Mouse (Mus musculus) testis, adult 2 months (tissue): ENCODE data around the gene Rexo1. TPM values are rescaled to one million over a fixed set of nuclear protein-coding genes. Genes with fewer than 3 reads are reported as not detected.
"Not testable (repeated sequence)": the region's sequence is repeated elsewhere in the genome, so short reads cannot be mapped to it uniquely, and the experiment has no call there.

Experiments
- H3K27ac ChIP-seq: fragments of 200-500 bp; 2 replicates; pipeline ENCODE4 v1.5.1; 2012; ENCODE audit warnings: low read depth, low read length; ENCODE audit not compliant: control insufficient read depth, insufficient read depth
- H3K27me3 ChIP-seq: fragments of 200-500 bp; 2 replicates; pipeline ENCODE4 v1.6.1; 2012; ENCODE audit warnings: mild to moderate bottlenecking, low read length, moderate library complexity; ENCODE audit not compliant: control insufficient read depth, insufficient read depth
- H3K36me3 ChIP-seq: fragments of 200-500 bp; 2 replicates; pipeline ENCODE4 v1.6.1; 2012; ENCODE audit warnings: mild to moderate bottlenecking, low read length; ENCODE audit not compliant: control insufficient read depth, insufficient read depth
- H3K4me1 ChIP-seq: fragments of 200-500 bp; 2 replicates; pipeline ENCODE4 v1.6.1; 2012; ENCODE audit warnings: low read length; ENCODE audit not compliant: control insufficient read depth, insufficient read depth
- H3K4me3 ChIP-seq: fragments of 200-500 bp; 2 replicates; pipeline ENCODE4 v1.5.1; 2012; ENCODE audit warnings: low read depth, mild to moderate bottlenecking, low read length, moderate library complexity, mixed read lengths; ENCODE audit not compliant: control insufficient read depth
- CTCF ChIP-seq: fragments of 200-500 bp; IDR thresholded peaks from 2 replicates; pipeline ENCODE4 v1.5.1; 2012; ENCODE audit warnings: low read depth, mild to moderate bottlenecking, inconsistent platforms, low read length, moderate library complexity; ENCODE audit not compliant: control insufficient read depth, insufficient read depth, insufficient replicate concordance
- POLR2A ChIP-seq: fragments of 200-500 bp; IDR thresholded peaks from 2 replicates; pipeline ENCODE4 v1.6.1; 2012; ENCODE audit warnings: low read depth, mild to moderate bottlenecking, inconsistent platforms, low read length, moderate library complexity; ENCODE audit not compliant: control insufficient read depth
- polyA plus RNA-seq: library from polyadenylated mRNA; depleted of rRNA; stranded (reverse); fragments of >200 nt; gene quantifications from 2 replicates; pipeline ENCODE4 v1.2.3, GENCODE M21; 2012; rRNA removed

The Rexo1 gene
- 201 and 214 TPM in 2 replicates for polyA plus RNA-seq

DNA sequence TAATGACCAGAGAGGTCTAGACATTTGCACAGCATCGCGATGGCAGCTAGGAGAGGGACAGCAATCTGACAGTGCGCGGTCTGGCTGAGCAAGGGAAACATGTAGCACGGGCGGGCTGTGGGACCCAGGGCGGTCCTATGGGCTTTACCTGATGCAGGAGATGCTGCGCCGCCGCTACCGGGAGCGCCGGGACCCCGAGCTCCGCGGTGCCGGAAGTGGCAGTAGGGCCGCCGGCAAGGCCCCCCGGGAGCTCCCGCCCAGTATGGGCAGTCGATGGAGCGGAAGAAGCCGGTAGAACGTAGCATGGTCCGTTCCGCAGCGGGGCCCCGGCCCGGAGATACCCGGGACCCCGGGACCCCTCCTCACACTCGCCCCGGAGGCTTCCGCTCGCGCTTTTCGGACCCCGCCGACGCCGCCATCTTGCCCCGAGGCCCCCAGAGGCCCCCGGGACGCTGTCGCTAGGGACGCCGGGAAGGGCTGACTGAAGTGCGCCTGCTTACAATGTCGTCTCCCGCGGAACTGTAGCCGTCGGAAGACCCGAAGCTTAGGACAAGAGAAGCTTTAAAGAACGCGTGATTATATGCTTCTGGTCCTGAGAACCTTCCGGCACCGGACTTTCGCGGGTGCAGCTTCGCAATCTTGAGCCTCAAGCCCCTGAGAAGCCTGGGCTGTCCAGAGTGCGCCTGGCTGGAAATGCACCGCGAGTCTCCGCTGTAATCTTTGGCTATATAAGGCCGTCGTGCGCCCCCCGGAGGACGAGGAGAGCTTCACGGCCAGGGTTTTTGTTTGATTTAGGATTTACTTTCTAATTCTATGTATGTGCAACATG is at the start of gene Rexo1:
Gene Rexo1, minus strand, starts transcription at position 445 of the 829 bp plus-strand sequence.
- peak; percentile 38 for TF ChIP-seq POLR2A
- TF ChIP-seq CTCF, result peak; percentile 51; the same call in 1 of the 2 replicates
- H3K36me3 ChIP-seq, result no peaks in the 10 kb centered on the region
- H3K4me1 ChIP-seq, result peaks cover 26% of the 10 kb centered on the region

DNA sequence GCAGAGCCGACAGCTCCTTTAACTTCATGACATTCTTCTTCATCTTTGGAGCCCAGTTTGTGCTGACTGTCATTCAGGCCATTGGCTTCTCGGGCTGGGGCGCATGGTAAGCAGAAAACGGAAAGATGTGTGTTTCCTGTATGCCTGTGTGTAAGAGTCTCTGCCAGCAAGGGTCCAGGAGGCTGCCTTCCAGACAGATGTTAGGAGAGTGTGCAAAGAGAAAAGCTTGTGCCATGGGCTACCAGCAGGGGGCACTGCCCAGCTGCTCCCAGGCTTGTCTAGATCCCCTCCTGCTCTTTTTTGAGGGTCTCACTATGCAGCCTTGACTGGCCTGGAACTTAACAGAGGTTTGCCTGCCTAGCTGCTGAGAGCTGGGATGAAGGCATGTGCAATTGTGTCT is 49.7 kb upstream of the Rexo1 start:
- no peak overlapping the region for H3K4me3 ChIP-seq
- no peaks in the 10 kb centered on the region; the same call in 1 of the 2 replicates for H3K36me3 ChIP-seq
- H3K4me1 ChIP-seq, result no peaks in the 10 kb centered on the region
- TF ChIP-seq POLR2A (no peak), CTCF (peak; percentile 59; the same call in 1 of the 2 replicates)
- no peak overlapping the region for H3K27ac ChIP-seq
- no peaks in the 10 kb centered on the region for H3K27me3 ChIP-seq

More for the DNA sequence above, at the start of gene Rexo1:
- H3K27ac ChIP-seq, result peak within 1 kb of the TSS; percentile 91
- peak within 1 kb of the TSS; percentile 99 for H3K4me3 ChIP-seq
- no peaks in the 10 kb centered on the region for H3K27me3 ChIP-seq

DNA sequence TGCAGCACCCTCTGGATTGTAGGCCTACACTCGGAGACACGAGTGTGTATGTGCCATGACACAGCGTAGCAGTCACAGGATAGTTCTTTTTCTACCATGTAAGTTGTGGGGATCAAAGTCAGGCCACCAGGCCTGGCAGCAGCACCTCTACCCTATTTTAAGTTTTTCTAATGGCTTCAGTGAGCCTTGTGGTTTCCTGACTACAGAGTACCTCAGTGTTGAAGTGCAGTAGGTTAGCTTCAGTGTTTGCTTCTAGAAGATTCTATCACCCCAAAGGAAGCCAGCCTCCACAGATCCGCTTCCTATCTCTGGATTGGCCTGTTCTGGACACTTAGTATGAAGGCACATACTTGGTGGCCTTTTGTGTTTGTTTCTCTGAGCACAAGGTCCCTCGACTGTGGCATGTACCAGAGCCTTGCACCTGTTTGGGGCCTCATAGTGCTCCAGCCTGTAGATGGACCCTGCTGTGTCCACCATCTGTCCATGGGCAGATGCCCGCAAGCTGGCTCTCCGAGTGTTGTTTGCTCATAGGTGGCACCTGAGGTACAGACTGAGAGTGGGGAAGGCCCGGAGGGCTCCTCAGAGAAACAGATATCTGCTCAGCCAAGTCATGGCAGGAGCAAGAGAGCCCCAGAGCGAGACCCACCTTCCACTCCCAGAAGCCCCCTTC is 48.9 kb upstream of the Rexo1 start:
- Histone ChIP-seq H3K4me1 (no peaks in the 10 kb centered on the region), H3K4me3 (no peak overlapping the region), H3K27me3 (no peaks in the 10 kb centered on the region), H3K36me3 (no peaks in the 10 kb centered on the region; the same call in 1 of the 2 replicates), H3K27ac (no peak overlapping the region)
- no peak for TF ChIP-seq CTCF
- no peak for TF ChIP-seq POLR2A

DNA sequence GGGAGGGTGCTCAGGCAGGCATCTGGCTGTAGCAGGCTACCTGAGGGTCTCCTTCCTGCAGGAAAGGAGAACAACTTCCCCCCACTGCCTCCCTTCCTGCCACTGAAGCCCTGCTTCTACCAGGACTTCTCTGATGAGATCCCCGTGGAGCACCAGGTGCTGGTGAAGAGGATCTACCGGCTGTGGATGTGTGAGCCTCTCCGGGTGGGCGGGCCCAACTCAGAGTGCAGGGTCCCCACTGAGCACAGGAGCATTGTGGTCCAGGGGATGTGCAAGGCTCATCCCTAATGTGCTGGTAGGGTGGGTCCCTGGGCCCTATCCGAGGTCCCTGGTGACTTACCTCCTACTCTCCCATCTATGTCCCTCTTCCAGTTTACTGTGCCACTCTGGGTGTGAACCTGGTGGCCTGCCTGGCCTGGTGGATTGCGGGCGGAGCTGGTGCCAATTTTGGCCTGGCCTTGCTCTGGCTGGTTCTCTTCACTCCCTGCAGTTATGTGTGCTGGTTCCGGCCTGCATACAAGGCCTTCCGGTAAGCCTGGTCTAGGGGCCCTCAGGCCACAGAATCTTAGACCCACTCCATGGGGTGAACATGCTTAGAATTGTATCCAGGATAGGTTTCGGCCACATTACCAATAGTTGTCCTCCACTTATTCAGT is 48.0 kb upstream of the Rexo1 start:
- H3K27me3 ChIP-seq, result no peaks in the 10 kb centered on the region
- H3K4me3 ChIP-seq, result no peak overlapping the region
- TF ChIP-seq CTCF (no peak), POLR2A (no peak)
- peaks cover 2% of the 10 kb centered on the region for H3K4me1 ChIP-seq
- H3K27ac ChIP-seq, result no peak overlapping the region
- no peaks in the 10 kb centered on the region; the same call in 1 of the 2 replicates for H3K36me3 ChIP-seq

DNA sequence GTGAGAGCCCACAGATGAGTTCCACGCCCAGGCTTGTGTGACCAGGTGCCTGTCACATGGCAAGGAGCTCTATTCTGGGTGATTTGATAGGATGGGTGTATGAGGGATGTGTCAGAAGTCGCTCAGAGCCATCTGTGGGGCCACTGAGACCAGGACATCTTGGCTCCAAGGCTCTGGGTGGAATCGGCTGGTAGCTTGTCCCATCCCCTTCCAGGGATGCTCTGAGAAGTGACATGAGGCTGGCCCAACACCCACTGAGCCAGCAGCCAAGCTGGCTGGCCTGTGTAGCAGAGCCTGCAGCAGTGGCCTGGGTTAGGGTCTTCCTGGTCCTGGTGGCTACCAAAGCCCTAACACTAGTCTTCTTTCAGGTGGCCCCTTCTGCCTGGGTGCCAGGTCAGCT is 47.1 kb upstream of the Rexo1 start:
- Histone ChIP-seq H3K4me1 (peaks cover 10% of the 10 kb centered on the region), H3K4me3 (no peak overlapping the region), H3K36me3 (no peaks in the 10 kb centered on the region; the same call in 1 of the 2 replicates), H3K27ac (no peak overlapping the region), H3K27me3 (no peaks in the 10 kb centered on the region)
- TF ChIP-seq POLR2A (no peak), CTCF (no peak)

DNA sequence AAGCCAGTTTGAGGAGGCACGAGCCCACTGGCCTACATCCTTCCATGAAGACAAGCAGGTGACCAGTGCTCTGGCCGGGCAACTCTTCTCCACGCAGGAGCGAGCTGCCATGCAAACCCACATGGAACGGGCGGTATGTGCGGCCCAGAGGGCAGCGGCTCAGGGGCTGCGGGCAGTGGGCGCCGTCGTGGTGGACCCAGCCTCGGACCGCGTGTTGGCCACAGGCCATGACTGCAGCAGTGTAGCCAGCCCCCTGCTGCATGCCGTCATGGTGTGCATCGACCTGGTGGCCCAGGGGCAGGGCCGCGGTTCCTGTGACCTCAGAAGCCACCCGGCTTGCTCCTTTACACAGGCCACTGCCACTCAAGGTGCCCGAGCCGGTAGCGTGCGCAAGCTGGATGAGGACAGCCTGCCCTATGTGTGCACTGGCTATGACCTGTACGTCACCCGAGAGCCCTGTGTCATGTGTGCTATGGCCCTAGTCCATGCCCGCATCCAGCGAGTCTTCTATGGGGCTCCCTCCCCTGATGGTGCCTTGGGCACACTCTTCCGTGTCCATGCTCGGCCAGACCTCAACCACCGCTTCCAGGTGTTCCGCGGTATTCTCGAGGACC is 45.5 kb upstream of the Rexo1 start:
- no peak for TF ChIP-seq POLR2A
- Histone ChIP-seq H3K4me1 (peaks cover 12% of the 10 kb centered on the region), H3K27me3 (no peaks in the 10 kb centered on the region), H3K27ac (no peak overlapping the region), H3K4me3 (no peak overlapping the region), H3K36me3 (no peaks in the 10 kb centered on the region; the same call in 1 of the 2 replicates)

DNA sequence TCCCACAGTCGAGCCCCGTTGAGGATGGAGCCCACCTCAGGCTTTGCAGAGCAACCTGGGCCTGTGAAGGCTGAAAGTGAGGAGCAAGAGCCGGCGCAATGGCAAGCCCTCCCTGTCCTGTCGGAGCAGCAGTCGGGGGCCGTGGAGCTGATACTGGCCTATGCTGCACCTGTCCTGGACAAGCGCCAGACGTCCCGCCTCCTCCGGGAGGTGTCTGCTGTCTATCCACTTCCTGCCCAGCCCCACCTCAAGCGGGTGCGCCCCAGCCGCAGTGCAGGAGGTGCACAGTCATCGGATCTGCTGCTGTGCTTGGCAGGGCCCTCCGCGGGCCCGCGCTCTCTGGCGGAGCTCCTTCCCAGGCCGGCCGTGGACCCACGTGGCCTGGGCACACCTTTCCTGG is 44.9 kb upstream of the Rexo1 start:
- Histone ChIP-seq H3K4me1 (peaks cover 12% of the 10 kb centered on the region), H3K27ac (no peak overlapping the region), H3K36me3 (no peaks in the 10 kb centered on the region; the same call in 1 of the 2 replicates), H3K4me3 (no peak overlapping the region), H3K27me3 (no peaks in the 10 kb centered on the region)
- TF ChIP-seq POLR2A (no peak), CTCF (no peak)

DNA sequence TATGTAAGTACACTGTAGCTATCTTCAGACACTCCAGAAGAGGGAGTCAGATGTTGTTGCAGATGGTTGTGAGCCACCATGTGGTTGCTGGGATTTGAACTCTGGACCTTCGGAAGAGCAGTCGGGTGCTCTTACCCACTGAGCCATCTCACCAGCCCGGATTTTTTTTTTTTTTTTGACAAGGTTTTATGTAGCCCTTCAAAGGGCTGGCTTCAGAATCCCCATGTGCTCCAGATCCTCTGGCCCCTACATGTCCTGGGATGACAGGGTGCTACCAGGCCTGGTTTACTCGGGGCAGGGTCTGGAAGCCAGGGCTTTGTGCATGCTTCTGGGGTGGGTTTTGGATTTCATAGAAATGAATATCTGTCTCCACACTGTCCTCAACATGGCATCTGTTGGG is 44.4 kb upstream of the Rexo1 start, which contains the start of gene Gm49322:
Gene Gm49322, plus strand, starts transcription at position 301 of the 400 bp plus-strand sequence.
- peaks cover 12% of the 10 kb centered on the region for H3K4me1 ChIP-seq
- not testable (repeated sequence) for H3K27me3 ChIP-seq, H3K4me3 ChIP-seq, H3K36me3 ChIP-seq, H3K27ac ChIP-seq
